Mouse (Mus musculus): ENCODE results near the gene Neurl1b. TPM values are rescaled to one million over a fixed set of nuclear protein-coding genes. Genes with fewer than 3 reads are reported as not detected.

Neurl1b gene
- total RNA-seq, 2 experiments from 2014 or later = 2.6 to 4.1 TPM

DNA sequence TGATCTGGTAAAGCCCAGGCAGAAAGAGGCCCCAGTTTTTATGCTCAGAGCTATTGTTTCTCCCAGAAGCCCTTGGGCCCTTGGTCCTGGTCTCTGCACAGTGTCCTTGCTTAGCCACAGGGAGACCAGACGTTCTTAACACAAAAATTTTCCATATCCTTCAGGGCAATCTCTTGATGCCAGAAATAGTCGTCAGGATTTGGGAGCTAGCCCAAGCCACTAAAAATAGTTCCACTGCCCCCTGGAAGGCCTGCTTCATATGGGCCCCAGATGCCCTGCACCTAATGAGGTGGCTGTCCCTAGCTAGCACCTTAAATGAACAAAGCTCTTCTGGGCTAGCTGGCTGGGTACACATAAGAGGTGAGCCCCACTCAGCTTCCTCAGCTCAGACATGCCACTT is 76.3 kb downstream of the Neurl1b start:
- DNase-seq = peak; percentile 71

DNA sequence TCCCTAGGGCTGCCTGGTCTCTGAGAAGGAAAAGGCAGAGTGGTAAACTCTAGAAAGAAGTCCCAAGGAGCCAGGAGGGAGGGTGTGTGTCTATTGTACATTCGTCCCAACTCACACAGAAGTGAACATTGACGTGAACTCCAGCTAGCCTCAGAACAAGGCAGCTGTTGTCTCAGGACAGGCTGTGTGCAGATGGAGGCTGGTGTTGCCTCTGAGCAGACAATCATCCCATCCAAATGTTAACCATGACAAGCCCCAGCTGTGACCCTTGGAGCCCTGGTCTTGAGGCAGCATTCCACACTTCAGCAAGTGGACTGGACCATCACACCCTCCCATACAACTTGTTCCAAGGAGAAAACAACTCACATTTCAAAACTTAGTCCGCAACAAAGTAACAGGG is 77.6 kb downstream of the Neurl1b start:
- DNase-seq = no peak

DNA sequence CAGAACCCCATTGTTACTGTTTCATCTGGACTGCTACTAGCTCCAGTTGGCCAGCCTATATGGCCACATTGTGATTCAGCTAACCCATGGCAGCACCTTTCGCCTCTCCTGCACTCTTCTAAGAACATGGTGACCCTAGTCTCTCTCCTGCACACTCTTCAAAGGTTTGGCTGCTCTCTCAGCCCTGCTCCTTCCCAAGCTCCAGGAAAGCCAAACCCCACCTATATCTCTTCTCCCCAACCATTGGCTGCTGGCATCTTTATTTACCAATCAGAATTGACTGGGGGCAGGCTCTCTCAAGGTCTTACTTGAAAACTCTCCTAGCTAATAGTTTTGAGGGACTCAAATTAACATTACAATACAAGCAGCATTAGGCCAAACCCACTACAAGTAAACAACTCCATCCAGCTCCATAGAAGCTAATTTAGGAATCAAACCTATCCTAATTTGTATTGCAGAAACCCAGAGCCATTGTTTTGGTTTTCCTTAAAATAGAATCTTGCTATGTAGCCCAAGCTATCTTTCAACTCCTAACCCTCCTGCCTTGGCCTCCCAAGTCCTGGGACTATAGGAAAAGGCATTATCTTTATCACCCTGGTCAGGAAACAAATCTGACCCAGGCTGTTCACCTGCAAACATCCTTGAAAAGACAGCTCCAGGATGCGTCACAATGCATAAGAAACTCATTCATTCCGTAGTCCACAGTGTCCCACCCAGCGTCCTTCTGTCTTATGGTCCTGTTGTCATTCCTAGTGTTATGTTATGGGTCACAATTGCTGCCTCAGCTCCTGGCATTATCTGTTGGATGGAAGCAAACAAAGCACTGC is 80.2 kb downstream of the Neurl1b start:
- no peak for DNase-seq

Other genes with a start within 250 kb of the Neurl1b start
- gene Pdia2, start 215.7 kb upstream of the Neurl1b start, total RNA-seq (2021) = not detected
- gene Rgs11, start 211.9 kb upstream of the Neurl1b start, total RNA-seq (2021) = 1 to 10 TPM in 1 of 2 experiments, under 1 TPM in 1; 0.54 to 1.2 TPM
- gene Arhgdig, start 207.0 kb upstream of the Neurl1b start, total RNA-seq (2021) = 1 to 10 TPM; 1.2 to 2.2 TPM
- 10 to 100 TPM; 61.0 to 71.0 TPM for gene Fam234a, start 170.6 kb upstream of the Neurl1b start, total RNA-seq (2021)
- 10 to 100 TPM; 11.1 to 11.3 TPM for gene Luc7l, start 161.9 kb upstream of the Neurl1b start, total RNA-seq (2021)
- 10 to 100 TPM; 52.0 to 61.0 TPM for gene Ergic1, start 146.7 kb downstream of the Neurl1b start, total RNA-seq (2021)
- gene Dusp1, start 147.3 kb downstream of the Neurl1b start, total RNA-seq (2021) = 10 to 100 TPM; 49.2 to 82.2 TPM
- gene Atp6v0e, start 248.4 kb downstream of the Neurl1b start, total RNA-seq (2021) = 10 to 100 TPM; 29.7 to 43.1 TPM

All from gastrocnemius, postnatal 25 days (tissue).